Mouse (Mus musculus): ENCODE measurements around the gene Rab4a. TPM values are rescaled to one million over a fixed set of nuclear protein-coding genes. Genes with fewer than 3 reads are reported as not detected.

Rab4a gene
- total RNA-seq (2021): 10 to 100 TPM; 61.3 to 63.1 TPM

DNA sequence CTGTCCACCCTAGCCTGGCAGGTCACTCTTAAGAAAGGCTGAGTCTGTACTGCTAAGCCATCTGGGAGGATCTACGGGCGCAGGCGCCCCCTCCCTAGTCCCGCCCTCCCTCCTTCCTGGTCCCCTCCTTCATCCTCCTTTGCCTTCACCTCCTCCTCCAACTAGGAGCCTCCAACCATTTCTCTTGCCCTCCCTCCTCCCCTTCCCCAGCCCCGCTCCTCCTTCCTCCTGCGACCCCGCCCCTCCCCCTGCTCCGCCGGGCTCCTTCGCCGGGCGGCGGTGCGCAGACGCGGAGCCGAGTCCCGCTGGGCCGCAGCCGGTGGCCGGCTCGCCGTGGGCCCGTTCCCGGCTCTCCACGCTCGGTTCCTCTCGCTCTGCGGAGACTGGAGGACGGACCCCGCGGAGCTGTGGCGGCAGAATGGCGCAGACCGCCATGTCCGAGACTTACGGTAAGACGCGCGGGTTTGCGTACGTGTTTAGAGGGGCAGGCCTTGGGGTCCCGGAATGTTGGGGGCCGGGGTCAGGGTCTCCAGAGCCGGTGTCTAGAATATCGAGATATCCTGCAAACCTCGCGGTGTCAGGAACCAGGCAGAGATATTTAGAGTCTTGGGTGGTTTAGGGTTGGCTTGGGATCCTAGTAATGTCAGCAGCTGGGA, at the start of gene Rab4a:
Gene Rab4a (plus strand): TSS at position 268 of the 656 bp plus-strand sequence.
- DNase-seq (ENCODE audit: extremely low spot score in 1 of 2, low spot score in 2 of 2): peak; percentile 71 to 92
- intact Hi-C loops (cut with DNase I): no loop called here

DNA sequence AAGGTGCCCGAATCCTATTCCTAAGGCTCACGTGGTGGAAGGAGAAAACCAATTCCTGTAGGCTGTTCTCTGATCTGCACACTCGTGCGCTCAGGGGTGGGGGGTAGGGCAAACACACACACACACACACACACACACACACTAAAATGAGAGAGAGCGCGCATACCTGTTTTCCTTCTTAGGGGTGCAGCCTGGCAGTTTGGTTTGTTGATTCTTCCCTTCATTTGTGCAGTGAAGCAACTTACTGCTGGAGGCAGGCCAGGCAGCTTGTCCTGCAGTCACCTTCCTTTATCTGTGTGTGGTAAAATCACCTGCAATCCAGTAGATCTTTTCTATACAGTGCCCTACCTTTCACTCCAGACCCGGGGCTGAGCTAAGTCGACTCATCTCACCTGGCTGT, 48.9 kb upstream of the Rab4a start:
- intact Hi-C loops (cut with DNase I): no loop called here
- DNase-seq (ENCODE audit: extremely low spot score in 1 of 2, low spot score in 2 of 2): no peak

DNA sequence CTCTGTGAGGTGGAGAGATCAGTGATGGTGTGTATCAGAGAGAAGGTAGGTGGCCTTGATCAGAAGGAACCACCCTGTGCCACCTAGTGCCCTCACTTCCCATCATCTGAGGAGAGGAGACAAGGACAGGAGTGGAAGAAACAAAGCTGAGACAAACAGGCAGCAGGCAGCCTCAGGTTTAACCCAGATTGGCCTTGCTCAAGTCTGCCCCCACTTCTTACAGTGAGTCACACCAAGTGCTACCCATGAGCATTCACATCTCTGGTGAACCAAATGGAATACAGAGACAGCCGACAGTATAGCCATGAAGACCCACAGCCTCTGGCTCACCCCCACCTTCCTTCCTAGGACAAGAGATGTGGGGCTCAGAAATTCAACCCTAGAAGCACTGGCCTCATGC, 46.9 kb upstream of the Rab4a start:
- intact Hi-C loops (cut with DNase I): no loop called here

DNA sequence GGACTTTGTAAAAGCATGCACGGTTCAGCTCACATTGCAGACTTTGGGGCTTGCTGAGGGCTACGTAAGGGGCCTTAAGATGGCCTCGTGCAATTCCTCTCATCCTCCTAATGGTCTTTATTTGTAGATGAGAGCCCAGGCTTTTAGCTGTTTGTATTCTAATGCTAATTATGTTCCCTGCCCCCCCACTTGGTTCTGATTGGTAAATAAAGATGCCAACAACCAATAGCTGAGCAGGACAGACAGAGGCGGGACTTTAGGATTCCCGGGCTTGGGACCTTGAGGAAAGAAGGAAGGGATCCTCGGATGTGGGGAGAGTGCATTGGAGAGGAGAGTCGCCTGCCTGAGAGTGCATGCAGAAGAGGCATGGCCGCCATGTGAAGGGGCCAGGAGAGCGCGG, 45.9 kb upstream of the Rab4a start:
- intact Hi-C loops (cut with DNase I): no loop called here
- no peak for DNase-seq (ENCODE audit: extremely low spot score in 1 of 2, low spot score in 2 of 2)

More for the DNA sequence above, 46.9 kb upstream of the Rab4a start:
- no peak for DNase-seq (ENCODE audit: extremely low spot score in 1 of 2, low spot score in 2 of 2)

DNA sequence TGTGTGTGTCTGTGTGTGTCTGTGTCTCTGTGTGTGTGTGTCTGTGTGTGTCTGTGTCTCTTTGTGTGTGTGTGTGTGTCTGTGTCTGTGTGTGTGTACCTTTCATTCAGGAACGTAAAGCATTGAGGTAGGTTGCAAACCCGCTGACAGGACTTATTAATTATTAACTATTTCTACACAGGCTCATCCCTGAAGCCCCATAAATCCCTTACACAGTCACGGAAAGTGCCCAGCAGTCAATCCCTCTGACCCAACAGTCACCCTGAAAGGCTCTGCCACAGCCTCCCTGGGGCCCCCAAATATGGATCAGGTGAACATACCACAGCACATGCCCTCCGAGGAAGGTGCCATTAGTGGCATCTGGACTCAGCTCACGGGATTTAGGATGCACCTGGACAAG, 45.2 kb upstream of the Rab4a start:
- no peak for DNase-seq (ENCODE audit: extremely low spot score in 1 of 2, low spot score in 2 of 2)
- intact Hi-C loops (cut with DNase I): no loop called here

DNA sequence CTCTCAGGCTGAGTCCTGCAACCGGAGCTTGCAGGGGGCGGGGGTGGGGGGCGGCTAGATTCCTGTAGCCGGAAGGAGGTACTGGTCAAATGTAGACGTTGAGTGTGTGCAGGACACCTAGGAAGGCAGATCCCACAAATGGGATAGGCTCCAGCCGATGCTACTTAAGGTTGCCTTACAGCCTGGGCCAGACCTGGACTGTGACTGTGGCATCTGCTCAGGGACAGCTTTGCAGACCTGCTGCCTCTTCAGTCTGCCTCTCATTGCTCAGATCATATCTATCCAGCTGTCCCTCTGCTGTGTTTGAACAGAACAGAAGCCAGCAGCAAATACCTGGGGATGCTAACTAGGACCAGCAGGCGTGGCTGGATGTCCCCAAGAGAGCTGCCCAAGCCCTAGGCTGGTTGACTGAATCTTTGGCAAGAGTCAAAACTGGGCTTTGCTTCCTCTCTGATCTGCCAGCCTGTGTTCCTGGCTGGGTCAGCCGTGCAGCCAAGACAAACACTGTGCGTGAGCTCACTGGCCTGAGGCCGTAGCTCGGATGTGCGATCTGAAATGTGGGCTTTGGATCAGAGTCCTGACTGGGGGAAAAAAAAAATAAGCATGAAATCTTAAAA, 44.4 kb upstream of the Rab4a start:
- intact Hi-C loops (cut with DNase I): no loop called here
- DNase-seq (ENCODE audit: extremely low spot score in 1 of 2, low spot score in 2 of 2): peak in 1 of 2 experiments; percentile 48

DNA sequence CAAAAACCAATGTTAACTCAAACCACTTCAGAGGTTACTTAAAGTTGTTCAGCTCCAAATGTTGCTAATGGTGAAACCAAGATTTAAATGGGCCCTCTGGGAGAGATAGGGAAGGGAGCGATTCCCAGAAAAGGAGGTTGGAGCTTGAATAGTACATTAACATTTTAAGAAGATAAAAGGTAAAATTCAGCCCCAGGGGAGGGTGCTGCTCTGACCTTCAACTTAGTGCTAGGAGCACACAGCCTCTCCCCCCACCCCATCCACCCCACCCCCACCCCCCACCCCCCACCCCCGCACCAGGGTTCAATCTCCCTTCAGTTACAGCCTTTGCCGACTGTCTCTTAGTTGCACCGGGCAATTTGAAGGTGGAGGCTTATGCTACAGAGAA, 43.9 kb upstream of the Rab4a start:
- intact Hi-C loops (cut with DNase I): no loop called here

DNA sequence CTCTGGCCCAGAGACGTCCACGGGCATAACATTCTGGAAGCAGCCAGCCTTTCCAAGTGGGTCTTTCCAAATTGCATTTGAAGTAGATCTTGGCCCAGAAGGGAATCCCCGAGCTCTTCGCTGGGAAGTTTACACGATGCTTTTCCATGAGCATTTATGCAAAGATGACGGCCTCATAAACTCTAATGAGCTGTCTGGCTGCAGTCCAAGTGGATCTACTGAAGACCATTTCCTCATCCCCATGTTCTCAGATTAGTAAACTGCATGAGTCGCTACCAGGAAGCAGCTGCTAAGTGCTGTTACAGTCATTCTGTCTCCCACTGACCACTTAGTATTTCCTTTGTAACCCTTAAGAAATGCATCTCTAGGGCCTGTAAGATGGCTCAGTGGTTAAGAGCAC, 42.4 kb upstream of the Rab4a start:
- DNase-seq (ENCODE audit: extremely low spot score in 1 of 2, low spot score in 2 of 2): no peak
- intact Hi-C loops (cut with DNase I): no loop called here

More for the DNA sequence above, 43.9 kb upstream of the Rab4a start:
- no peak for DNase-seq (ENCODE audit: extremely low spot score in 1 of 2, low spot score in 2 of 2)

DNA sequence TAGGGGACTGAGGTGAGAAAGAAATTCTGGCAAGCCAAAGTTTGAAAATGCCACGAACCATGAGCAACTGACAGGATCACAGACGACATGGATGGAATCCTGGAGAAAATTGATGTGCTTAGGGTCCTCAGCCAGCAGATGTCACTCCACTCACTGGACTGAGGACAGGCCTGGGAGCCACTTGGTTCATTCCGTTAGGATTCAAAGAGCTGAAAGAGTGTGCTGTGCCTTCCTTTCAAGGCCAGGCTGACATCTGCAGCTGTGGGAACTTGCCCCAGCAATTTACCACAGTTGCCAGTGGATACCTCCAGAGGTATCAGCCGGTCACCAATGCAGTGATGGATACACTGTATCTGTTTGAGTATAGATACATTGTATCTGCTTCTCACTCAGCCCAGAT, 41.1 kb upstream of the Rab4a start:
- intact Hi-C loops (cut with DNase I): loop anchor here (5.0 kb wide), 2 partner anchors 37 to 112 kb away; partner anchors contain the start of gene Rhou
- no peak for DNase-seq (ENCODE audit: extremely low spot score in 1 of 2, low spot score in 2 of 2)

DNA sequence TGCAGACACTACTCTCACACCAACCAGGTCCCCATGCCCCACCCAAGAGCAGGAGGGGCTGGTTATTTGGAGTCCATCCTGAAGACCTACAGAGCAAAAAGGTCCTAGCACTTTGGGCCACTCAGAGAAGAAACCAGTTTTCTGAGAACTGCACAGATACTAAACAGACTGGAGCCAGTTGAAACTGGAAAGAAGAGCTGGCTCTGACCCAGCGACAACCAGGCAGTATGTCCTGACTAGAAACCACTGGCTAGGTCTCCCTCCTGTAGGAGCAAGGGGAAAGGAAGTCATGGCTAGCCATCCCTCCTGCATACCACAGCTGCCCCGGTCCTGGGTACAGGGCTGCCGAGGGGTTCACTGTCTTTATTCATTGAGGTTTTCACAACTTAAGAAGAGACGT, 39.3 kb upstream of the Rab4a start:
- peak in 1 of 2 experiments; percentile 26 for DNase-seq (ENCODE audit: extremely low spot score in 1 of 2, low spot score in 2 of 2)
- intact Hi-C loops (cut with DNase I): loop anchor here (5.0 kb wide), 2 partner anchors 39 to 114 kb away; partner anchors contain the start of gene Rhou

DNA sequence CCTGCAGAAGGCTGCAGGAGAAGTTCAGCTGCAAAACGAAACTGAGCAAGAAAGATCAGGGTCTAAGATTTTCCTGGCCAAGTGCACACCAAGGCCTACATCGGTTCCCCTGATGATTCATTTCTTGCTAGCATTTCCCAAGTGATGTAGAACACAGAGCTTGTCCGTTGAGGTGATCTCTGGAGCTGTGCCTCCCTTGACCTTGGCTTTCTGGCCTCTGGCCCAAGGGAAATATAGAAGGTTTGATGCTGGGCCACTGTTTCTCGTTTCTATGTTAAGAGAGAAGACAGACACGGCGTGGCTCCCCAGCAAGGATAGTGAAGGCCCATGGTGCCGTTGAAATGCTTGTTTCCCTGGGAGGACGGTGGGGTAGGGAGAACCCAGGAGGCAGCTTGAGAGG, 37.9 kb upstream of the Rab4a start:
- intact Hi-C loops (cut with DNase I): loop anchor here (5.0 kb wide), 2 partner anchors 41 to 116 kb away; partner anchors contain the start of gene Rhou
- no peak for DNase-seq (ENCODE audit: extremely low spot score in 1 of 2, low spot score in 2 of 2)

DNA sequence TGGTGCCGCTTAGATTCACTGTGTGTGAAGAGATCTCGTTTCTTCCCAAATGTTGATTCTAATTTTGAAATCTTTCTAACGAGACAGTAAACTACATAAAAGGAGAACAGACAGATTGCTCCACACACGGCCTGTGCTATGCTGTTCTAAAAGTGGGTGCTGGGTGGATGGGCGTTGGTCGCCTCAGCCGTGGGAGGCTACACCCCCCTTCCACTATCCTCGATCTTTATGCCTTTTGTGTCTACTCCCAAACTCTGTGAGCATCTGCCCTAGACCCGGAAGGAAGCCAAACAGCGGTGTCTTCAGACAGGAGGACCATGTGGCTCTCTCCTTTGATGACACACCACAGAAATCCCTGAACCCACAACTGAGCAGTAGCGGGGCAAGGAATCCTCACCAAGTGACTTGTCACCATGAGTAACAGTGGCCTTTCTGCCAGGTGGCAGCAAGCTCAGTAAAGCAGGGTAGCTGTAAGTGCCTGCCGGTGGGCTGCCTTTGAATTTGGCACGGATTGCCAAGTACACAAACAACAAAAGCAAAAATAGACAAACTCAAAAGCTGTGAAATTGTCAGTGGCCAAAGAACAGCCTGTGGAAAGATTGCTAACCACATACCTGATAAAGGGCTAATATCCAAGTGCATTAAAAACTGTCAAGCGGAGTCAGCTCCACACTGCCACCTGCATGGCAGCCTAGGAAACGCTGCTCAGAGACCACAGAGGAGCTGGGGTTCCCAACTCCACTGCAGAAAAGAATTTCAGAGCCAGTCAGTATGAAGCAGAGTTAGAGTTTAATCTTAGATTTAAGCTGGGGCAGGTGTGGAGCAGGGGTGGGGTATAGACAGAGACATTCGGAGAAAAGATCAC, 37.1 kb upstream of the Rab4a start:
- intact Hi-C loops (cut with DNase I): loop anchor here (5.0 kb wide), 2 partner anchors 41 to 116 kb away; partner anchors contain the start of gene Rhou
- peak; percentile 45 to 55 for DNase-seq (ENCODE audit: extremely low spot score in 1 of 2, low spot score in 2 of 2)

DNA sequence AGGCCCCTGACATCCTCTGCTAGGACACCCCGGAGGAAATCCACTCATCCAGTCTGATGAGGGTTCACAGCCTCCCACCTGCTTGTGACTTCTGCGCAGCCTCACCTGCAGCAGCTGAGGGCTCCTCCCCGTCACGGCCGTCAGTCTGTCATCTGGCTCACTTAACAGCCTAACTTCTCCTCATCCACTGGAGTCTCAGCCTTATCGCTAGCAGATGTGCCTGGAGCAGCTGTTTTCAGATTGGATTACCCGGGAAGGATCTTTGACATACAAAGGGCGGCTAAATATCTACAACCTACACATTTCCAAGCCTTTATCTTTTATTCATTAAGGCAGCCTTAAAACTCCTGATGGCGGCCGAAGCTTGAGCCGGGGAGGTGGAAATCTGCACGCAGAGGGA, 32.3 kb upstream of the Rab4a start:
- intact Hi-C loops (cut with DNase I): no loop called here
- DNase-seq (ENCODE audit: extremely low spot score in 1 of 2, low spot score in 2 of 2): no peak

DNA sequence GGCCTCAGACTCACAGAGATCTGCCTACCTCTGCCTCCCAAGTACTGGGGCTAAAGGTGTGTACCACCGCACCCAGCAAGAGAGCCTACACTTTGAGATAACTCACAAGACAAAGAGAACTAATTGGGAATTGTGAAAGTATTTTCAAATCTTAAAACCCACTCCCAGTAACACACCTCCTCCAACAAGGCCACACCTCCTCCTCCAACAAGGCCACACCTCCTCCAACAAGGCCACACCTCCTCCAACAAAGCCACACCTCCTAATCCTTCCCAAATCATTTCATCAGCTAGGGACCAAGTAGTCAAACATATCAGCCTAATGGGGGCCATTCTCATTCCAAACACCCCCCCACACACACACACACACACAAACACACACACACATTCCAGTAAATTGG, 31.3 kb upstream of the Rab4a start:
- intact Hi-C loops (cut with DNase I): no loop called here
- no peak for DNase-seq (ENCODE audit: extremely low spot score in 1 of 2, low spot score in 2 of 2)

DNA sequence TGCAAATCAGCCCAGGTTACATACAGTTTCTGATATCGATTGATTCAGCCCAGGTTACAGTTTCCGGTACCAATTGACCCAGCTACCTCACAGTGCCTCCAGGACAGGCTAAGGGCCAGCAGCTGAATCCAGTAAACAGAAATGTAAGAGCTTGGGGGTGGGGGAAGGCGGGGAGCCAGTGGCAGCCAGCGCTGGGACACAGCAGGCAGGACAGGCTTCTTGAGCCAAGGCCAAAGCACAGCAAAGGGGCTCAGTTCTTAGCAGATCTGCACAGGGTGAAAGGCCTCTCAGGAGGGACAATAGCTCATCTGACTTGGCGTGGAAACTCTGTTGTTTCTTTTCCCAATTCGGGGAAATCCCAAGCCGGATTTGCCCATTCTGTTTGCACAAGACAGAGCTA, 28.5 kb upstream of the Rab4a start:
- intact Hi-C loops (cut with DNase I): no loop called here
- DNase-seq (ENCODE audit: extremely low spot score in 1 of 2, low spot score in 2 of 2): peak in 1 of 2 experiments; percentile 72

DNA sequence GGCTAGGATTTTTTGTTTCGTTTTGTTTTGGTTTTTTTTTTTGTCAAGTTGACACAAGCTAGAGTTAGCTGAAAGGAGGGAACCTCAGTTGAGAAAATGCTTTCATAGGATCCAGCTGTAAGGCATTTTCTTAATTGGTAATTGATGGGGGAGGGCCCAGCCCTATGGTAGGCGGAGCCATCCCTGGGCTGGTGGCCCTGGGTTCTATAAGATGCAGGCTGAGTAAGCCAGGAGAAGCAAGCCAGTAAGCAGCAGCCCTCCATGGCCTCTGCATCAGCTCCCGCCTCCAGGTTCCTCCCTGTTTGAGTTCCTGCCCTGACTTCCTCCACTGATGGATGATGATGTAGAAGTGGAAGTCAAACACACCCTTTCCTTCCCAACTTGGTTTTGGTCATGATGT, 25.3 kb upstream of the Rab4a start:
- intact Hi-C loops (cut with DNase I): no loop called here
- no peak for DNase-seq (ENCODE audit: extremely low spot score in 1 of 2, low spot score in 2 of 2)

DNA sequence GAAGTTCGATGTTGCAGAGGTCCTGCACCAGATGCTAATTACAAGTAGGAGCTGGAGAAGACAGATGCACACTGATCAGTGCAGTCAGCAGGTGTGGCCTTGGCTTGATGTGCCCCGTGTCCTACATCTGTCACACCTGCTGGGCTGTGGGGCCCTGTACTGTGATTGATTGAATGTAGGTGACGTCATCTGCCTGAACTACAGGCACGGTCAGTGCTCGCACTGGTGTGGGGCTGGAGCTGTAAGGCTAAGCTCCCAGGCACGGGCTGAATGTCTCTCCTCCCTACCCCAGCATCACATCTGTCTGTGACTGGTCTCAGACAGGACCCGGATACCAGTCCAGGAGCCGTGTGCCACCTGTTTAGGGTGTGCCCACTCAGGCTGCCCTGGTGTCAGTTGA, 24.5 kb upstream of the Rab4a start:
- peak in 1 of 2 experiments; percentile 17 for DNase-seq (ENCODE audit: extremely low spot score in 1 of 2, low spot score in 2 of 2)
- intact Hi-C loops (cut with DNase I): no loop called here

DNA sequence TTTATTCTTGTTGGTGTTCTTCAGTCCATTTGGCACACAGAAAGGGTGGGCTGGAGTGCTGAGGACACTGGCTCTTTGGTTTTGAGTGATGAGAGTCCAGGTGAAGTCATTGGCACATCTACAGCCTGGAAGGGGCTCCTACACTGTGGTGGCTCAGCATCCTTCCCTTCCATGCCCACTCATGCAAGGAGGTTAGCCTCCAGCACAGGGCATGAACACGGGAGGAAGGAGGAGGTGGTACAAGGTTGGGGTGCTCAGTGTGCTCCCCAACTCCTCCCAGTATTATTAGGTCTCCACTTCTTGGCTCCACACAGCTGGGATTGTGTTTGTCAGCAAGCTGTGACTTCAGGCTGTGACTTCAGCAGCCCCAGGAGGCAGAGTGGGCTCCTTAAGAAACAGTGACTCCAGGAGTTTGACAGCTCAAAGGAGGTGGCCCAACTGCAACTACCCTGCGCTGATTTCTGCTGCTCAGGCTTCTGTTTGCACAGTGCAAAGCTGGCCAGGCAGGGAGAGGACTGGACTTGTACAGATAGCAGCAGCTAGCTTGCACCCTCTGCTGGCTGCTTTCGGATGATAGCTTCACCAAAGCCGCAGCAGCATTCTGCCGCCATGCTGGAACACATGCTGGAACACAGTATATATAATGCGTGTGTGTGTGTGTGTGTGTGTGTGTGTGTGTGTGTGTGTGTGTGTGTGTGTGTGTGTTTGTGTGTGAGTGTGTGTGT, 22.1 kb upstream of the Rab4a start:
- peak; percentile 84 to 87 for DNase-seq (ENCODE audit: extremely low spot score in 1 of 2, low spot score in 2 of 2)
- intact Hi-C loops (cut with DNase I): loop anchor here (2.0 kb wide), 1 partner anchor 131 kb away; the partner anchor contains the start of gene Rhou

DNA sequence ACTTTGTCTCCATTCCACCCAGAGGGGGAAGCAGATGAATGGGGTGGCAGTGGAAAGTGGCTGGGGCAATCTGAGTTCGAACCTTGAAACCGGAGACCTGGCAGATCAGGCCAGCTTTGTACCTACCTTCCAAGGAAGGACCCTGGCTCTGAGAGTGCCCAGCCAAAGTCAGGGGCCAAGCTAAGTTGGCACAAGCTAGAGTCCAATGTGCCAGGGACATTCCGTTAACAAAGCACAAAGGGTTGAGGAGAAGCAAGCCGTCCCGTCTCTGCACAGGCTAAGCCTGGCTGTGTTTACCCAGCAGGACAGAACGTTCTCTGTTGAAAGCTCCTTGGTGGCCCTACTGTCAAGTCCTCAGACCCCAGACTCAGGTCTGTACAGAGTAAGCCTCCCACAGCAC, 19.6 kb upstream of the Rab4a start:
- intact Hi-C loops (cut with DNase I): loop anchor here (5.0 kb wide), 1 partner anchor 136 kb away; no protein-coding TSS in a partner anchor
- DNase-seq (ENCODE audit: extremely low spot score in 1 of 2, low spot score in 2 of 2): peak in 1 of 2 experiments; percentile 21

Data from left cerebral cortex, postnatal 10 days (tissue).